Mouse (Mus musculus): ENCODE data around the gene Stx12.

The Stx12 gene

DNA sequence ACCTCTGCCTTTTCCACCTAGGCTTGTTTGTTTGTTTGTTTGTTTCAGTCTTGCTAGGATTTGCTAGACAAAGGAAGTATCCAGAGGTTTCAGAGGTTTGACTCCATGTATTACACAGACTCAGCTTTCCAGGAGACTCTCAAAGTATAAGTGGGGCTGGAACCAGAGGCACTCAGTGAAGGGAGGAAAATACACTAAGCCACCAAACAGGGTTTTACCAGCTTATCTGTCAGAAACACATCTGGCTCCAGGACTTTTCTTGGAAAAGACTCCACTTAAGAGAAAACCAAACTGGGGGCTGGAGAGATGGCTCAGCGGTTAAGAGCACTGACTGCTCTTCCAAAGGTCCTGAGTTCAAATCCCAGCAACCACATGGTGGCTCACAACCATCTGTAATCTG is 23.4 kb downstream of the Stx12 start:
- no peak for DNase-seq

DNA sequence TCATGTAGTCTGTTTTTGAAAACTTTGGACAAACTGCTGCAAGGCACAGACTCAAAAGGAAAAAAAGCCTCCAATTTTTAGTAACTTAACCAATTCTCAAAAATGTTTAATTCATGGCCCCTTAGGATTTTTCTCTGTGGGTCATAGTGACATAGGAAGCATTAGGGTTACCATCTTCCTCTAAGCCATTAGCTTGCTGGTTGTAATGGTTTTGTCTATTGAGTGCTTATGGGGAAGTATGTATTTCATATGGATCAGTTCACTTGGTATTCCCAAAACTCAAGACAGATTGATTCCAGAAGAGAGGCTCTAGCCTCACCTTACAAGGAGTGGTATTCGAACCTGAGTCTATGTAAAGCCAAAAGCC is 40.6 kb downstream of the Stx12 start:
- no peak for DNase-seq

DNA sequence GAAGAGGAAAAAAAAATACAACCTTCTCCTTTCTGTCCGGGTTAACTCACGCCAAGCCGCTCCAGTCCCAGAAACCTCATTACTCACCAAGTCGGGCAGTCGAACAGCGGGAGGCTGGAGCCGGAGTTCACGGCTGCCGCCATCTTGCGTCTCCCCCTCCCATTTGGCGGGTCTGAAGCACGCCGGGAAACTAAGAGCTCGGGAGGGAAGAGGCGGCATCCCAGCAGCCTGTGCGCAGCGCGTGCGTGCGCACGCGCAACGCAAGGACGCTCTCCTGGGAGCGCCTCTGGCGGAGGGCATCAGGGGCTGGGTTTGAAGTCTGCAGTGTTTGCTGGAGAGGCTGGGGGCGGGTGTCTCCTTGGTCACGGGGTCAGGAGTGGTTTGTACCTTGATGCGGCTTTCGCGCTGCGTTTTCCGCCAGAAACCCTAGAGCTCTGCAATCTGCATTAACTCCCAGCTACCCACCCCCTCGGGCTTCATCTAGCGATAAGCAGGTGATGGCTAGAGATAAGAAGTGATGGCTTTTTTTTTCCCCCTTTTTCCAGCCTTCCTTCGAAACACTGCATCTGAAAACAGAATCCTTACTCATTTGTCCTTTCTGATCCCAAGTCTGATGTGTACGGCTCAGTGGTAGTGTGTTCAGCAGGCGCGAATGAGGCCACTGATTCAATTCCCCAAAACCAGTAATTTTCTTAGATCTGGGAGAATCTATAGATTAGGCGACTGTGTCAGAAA is 41.2 kb downstream of the Stx12 start, which contains the start of gene Ppp1r8:
TSS of gene Ppp1r8 (minus strand) at position 200 of the 735 bp plus-strand sequence.
- DNase-seq = peak; percentile 84

- DNase-seq = peak; percentile 3
Measured at GRCm38 (mm10) chr4:132842281-132842906, 41.9 kb downstream of the Stx12 start.

DNA sequence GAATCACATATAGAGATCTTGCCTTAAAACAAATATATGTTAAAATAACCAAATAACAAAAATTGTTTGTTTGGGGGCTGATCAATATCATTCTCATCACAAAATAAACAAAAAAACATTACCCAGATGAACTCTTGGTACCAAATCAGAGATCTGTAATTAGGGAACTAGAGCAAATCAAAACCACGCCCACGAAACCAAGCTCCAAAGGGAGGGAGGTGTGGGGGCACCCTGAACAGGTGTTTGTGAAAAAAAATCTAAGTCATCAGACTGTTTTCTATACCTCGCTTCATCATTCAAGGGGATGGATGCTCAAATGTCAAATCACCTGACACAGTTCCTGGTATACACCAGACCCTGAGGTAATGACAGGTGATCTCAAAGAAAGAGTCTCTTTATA is 42.8 kb downstream of the Stx12 start:
- DNase-seq = no peak

- peak; percentile 80 for DNase-seq
Measured at GRCm38 (mm10) chr4:132823614-132824366, 60.5 kb downstream of the Stx12 start.

GRCm38 (mm10) chr4:132818442-132818841 is 65.9 kb downstream of the Stx12 start:
- no peak for DNase-seq

- no peak for DNase-seq
Measured at GRCm38 (mm10) chr4:132816855-132817254, 67.5 kb downstream of the Stx12 start.

DNA sequence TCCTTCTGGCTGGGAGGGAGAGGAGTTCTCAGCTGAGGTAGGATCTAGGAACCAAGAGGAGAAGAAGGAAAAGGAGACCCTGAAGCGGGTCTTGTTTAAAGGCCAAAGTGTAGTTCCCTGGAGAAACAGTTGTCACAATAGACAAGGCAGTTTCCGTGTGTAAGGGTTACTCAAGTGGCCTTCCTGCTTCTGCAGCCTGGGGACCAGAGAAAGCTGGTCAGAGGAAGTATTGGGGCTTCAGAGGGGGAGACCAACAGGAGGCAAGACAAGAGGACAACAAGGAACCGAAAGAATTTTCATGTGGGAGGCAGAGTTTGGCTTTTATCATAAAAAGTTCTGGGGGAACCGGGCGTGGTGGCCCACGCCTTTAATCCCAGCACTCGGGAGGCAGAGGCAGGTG is 67.9 kb downstream of the Stx12 start:
- no peak for DNase-seq

DNA sequence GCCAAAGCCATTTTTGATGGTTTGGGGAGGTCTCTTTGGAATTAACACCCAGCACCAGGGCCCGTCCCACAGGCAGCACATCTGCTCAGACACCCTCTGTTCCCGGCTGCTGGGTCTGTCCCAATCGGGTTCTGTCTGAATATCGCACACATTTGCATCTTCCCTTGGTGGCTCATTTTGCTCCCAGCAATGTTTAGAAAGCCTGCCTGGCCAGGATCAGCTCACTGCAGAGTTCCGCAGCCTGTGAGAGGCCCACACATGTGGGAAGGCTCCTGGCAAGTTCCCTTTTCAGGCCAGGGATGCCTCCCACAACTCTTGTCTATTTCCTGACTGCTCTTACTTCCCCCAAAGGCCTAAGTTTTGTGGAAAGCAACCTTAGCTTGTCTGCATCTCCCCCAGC is 74.7 kb downstream of the Stx12 start:
- no peak for DNase-seq

DNA sequence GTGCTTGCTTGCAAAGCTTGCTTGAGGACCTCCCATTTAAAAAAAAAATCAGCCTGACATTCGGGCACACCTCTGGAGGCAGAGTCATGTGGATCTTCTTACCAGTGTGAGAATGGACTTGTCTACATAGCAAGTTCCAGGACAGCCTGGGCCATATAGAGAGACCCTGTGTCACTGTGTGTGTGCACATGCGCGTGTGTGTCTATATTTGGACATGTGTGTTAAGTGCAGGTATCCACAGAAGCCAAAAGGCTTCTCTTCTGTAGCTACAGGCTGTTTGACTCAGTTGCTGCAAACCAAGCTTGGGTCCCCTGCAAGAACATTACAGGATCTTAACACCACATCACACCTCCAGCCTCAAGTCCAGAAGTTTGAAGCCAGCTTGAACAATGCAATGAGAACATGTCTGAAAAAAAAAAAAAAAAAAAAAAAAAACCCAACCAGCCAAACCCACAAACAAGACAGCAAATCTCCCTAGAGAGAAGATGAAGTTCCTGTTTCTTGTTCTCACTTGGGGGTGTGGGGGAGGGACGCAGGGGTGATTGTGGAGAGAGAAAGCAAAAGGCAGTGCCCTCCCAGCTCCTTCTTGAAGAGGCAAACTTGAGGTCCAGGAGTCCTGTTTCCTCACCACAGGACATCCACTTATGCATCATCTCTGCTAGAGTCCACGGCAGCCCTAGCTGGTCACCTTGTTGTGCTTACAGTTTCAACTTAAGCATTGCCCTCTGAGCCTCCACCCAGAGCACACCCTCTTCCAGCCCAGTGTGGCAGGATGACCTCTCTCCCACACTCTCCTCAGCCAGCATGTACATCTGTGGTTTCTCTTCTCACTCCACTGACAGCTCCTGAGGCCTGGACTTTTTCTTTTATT is 76.3 kb downstream of the Stx12 start:
- peak; percentile 21 for DNase-seq

GRCm38 (mm10) chr4:132806620-132807191 is 77.6 kb downstream of the Stx12 start:
- no peak for DNase-seq

DNA sequence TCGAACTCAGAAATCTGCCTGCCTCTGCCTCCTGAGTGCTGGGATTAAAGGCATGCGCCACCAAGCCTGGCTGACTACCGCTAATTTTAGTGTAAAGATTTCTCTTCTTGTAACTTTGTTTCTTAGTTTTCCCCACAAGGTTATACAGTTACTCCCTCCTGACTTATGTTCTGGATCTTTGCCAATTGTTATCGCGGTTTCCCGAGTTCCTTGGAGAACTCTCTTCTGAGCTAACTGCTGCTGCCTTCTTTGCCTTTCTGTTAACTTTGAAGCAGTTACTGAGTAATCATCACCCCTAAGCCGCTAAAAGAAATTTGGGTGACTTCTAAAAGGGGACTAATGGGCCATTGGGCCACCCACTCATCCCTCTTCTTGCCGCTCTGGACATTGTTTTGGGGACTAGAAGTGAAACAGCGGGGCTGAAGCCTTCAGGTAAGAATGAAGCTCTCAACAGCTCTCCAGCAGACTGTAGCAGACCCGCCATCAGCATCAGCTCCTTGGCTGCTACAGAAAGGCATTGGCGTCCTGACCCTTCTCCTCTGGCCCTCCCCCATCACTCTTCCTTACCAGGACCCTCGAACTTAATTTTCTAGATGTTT is 78.6 kb downstream of the Stx12 start:
- no peak for DNase-seq

GRCm38 (mm10) chr4:132805146-132805545 is 79.2 kb downstream of the Stx12 start:
- no peak for DNase-seq

DNA sequence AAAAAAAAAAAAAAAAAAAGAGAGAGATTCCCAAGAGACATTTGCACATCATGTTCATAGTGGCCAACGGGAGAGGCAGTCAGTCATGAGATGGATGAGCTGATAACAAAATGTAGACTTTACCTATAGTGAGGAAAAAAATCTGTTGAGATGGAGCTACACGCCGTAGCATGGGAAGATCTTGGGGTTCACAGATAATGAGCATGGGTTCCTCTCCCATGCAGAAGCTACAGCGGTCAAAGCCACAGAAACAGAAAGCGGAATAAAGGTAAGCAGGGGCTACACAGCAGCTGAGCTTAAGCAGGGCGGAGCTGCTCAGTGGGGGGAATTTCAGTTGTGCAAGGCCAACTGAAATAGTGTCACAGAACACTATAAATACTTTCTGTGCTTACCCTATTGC is 80.0 kb downstream of the Stx12 start:
- DNase-seq = no peak

- DNase-seq = no peak
Measured at GRCm38 (mm10) chr4:132803876-132804275, 80.4 kb downstream of the Stx12 start.
